Mouse (Mus musculus) kidney, adult 18-20 months (tissue): ENCODE data around the gene Mrps18c.

Experiments used
- DNase-seq: peaks from one replicate; pipeline ENCODE4 v3.0.0; 2021

The Mrps18c gene

DNA sequence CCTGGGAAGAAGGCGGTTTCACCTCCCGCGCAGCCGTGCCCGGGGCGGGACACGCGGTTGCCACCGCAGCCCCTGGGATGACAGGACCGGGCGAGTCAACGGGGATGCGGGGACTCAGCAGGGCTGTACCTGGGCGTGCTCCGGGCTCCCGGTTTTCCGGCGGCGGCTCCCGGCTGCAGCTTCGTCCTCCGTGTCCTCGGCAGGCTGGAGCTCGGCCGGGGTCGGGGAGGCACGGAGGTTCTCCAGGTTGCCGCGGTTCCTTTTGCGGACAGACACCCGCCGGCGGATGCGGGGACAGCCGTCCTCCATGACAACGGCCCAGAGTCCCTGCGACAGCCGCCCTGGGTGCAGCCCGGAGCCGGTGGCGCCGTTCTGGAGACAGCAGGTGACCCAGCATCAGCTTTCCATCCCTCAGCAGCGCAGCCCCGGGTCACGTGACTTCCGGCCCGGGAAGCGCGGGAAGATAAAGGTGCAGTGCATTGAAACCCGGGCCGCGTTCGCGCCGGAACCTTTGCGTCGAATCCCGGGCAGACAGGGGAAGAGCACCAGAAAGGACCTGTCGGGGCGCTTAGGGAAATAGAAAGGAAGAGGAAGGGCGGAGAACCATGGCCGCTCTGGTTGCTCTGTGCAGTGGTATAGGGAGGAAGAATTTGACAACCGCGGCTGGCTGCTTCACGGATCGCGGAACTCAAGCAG is at the start of gene Mrps18c, which contains the start of gene Helq:
TSS of gene Mrps18c (plus strand) at position 463 of the 696 bp plus-strand sequence.
TSS of gene Helq (minus strand) at position 434 of the 696 bp plus-strand sequence.
- DNase-seq: peak; percentile 91

DNA sequence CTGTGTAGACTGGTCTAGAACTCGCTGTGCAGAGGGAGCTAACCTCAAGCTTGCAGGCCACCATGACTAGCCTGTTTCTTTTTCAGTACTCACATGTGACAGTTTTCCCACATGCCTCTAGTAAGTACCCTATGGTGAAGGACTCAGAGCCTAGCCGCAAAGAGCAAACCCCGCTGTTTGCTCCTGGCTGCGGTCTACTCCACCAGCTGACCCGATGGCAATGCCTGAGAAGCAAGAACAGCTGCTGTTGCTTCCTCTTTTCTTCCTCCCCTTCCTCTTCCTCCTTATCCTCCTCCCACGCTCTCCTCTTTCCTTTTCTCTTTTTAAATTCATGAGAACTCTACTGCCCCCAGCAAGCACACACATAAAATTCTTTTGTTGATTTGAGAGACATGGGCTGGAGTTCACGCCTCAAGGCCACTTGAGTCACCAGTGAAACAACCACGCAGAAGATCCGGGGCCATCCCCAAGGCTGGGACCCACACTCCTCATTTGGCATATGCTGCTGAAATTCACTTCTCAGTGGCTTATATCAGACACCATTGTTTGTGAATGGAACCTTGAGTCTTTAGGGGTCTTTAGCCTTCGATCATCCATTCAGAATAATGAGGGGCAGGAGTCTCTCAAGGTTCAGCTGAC is 47.7 kb upstream of the Mrps18c start:
- DNase-seq: no peak

DNA sequence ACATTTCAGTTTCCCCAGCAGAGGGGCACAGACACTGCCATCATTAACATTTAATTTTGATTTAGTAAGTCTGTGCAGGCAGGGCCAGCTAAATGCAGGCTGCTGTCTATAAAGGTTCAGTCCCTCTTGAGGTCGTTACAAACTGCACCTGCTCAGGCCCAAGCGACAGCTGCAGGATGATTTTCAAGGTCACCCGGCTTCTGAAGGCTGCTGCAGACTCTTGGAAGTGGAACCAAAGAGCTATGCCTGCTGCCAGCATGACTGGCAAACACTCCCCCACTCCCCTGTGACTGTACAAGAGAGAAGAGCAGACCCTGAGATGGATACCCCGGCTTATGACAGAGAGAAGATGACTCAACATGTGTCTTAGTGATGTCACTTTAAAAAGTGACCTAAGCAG is 46.8 kb upstream of the Mrps18c start:
- DNase-seq: no peak

DNA sequence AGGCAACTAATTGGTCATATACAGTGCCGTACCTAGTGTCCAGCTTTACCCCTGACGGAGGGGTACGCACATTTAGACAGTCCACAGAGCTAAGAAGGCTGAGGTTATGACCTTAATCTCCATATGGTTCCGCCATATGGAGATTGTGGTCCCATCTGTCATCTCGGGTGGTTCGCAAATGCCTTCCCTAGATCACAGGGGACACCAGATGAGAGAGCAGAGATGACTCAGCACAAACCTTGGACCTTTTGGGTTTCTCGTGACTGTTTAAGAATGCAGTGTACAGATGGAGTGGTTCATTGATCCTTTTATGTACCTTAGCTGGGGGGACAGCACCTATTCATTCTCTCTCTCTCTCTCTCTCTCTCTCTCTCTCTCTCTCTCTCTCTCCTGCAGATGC is 45.0 kb upstream of the Mrps18c start:
- DNase-seq: no peak

DNA sequence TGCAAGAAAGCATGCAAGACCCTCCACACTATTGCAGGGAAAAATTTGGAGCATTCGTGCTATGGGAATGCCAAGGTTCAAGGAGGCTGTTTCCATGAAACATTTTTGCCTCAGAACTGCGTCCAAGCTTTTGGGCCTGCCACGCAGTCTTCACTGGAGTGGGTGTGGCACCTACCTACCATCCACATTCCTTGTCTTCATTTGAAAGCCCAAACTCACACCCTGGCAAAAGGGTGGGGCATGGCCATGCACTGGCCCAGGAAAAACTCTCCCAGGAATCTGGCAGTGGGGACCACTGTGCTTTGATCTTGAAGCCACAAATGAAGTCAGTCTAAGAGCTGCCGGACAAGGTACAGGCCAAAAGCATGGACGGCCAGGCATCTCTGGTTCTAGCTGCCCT is 40.3 kb upstream of the Mrps18c start:
- DNase-seq: no peak

DNA sequence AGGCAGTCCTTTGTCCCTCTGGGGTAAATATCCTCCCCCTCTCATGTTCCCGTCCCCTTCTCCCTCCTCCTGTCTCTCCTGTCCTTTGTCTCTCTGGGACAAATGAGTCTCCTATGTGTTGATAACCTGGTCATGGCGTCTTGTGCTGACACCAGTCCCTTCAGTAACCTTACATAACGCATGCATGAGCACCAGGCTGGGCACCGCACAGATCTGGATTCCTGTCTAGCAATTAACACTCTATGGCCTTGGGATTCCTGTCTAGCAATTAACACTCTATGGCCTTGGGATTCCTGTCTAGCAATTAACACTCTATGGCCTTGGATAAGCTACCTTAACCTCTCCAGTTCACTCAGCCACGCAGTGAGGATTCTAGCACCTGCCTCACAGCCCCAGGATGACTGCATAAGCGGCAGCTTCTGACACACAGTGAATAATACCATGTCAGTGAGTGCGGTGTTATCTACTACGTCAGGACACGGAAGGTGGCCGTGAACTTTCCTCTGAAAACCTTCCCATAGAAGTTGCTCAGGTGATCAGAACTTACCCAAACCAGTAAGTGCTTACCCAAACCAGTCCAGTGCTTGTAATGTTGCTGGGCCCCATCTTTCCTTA is 38.3 kb upstream of the Mrps18c start:
- no peak for DNase-seq

DNA sequence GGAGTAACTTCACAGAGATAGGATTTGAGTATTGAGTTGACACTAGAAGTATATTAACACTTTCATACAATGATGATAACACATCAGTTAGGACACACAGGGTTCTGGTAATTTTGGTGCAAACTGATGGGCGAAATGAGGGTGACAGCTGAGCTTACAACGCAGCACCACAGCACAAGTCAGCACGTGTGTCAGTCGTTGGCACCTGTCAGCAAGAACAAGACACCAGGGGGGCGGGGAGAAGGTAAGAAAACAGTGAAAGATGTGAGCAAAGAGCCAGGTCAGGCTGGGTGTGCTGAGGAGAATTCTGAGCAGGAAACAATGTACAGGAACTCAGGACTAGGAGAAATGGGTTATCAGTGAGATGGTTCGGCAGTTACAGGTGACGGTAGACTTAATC is 36.7 kb upstream of the Mrps18c start:
- DNase-seq: no peak

DNA sequence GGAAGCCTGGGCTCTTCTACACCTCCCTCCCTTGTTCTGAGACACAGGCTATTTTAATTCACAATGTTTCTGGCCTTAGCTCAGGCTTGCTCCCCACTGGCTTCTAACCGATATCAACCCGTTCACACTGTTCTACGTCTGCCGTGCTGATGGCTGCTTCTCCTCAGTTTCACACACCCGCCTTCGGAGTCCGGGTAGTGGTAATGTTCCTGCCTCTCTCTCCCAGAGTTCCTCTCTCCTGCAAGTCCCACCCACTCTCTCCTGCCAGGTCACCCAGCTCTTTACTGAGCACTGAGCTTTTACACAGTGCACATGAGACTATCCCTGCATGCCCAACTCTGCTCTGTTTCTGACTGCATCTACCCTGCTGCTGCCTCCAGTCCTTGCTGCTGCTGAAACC is 32.4 kb upstream of the Mrps18c start:
- DNase-seq: no peak

DNA sequence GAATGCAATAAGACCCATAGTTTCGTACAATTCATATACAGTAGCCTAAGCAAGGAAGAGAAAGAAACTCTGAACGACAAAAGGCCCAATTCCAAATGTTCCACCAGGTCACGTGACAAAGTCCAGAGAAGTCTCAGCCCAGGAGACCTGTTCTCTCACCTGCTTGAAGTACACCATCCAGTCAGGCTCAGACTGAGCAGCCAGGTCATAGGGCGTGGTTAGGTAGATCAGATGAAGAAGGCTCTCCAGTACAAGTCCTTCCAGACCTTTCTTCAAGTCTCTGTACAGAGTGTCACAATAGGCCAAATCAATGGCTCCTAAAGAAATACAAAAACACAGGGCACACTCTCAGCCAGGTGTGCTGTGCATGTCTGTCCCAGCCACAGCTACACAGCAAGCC is 26.9 kb upstream of the Mrps18c start:
- DNase-seq: no peak

DNA sequence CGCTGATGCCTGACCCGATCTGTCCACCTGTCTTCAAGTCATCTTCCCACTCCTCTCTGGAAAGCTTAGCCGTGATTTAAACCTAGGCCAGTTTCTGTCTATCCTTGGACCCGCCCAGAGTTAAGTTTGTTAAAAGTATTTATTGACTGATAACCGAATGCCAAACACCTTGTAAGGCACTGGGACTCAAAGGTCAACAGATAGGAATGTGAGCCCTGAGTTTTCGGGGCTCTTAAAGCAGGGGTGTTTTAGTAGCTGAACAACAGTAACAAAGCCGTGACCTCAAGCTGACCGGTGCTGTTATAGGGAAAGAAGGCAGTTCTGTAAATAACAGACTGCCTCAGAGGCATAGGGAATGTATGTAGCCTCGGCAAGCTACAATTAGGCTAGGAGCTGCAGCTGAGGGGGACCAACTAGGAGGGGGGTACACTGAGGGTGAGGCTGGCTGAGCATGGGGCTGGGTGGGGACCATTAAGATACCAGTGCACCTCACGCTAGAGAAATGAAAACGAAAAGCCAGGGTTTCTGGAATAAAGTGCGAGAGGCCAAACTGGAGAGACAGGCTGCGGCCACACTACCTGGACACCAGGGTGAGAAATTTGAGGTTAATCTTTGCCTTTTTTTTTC is 22.5 kb upstream of the Mrps18c start:
- no peak for DNase-seq

DNA sequence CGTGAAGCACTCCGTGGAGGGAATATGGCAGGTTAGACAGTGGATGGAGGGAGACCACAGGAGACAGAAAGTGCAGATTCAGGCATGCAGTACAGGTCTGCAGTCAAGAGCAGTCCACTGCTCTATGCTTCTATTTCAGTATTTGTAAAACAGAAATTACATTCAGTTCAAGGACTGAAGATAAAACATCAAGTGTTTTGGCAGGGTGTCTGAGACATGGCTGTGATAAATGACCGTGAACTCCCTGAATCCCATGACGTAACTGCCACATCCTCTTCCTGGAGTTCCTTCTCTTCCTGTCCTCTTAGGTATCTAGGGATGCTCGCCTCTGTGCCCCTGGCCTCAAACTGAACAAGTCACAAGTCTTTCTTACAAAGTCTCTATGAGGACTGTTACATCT is 21.5 kb upstream of the Mrps18c start:
- no peak for DNase-seq

DNA sequence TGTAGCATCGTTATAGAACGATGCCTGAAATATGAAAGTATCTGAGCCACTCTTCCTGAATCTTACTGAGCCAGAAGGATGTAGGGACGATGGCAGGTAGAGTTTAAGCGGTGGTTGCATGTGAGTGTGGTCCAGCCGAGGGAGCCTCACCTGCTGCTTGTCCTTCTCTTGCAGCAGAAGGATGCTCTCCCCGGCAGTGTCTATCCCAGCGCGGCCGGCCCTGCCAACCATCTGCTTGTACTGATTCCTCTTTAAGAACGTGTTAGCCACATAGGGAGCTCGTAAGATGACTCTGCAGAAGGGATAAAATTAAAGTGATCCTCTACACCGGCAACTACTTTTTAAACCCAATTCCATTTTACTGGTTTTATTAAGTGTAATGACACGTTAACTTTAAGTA is 19.4 kb upstream of the Mrps18c start:
- no peak for DNase-seq

DNA sequence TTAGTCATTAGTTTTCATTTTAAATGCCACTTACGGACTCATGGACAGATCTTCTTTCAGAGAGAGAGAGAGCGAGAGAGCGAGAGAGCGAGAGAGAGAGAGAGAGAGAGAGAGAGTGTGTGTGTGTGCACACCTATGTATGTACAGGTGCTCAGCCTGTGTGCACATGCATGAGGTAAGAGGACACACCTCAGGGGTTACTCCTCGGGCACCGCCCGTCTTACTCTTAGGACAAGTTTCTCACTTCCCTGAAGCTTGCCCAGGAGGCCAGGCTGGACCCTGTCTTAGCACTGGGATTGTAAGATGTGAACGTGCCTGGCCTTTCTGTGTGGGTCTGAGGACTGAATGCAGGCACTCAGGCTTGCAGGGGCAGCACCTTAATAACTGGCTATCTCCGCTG is 10.9 kb upstream of the Mrps18c start:
- DNase-seq: no peak

DNA sequence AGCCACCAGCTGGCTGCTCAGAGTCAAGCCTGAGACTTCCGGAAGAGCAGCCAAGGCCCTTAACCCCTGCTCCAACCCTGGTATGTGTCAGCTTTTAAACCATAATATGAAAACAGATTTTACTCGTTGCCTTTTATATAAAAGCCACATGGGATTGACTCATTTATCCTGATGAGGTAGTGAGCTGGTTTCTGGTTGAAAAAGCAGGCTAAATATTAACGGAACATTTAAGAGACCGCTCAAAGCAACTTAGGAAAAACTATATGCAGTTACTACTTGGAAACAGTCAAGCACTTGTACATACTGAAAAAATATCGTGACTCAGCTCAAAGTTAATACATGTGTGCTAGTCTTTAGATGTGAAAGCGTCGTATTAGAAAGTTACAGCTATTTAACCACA is 6.2 kb upstream of the Mrps18c start:
- no peak for DNase-seq

DNA sequence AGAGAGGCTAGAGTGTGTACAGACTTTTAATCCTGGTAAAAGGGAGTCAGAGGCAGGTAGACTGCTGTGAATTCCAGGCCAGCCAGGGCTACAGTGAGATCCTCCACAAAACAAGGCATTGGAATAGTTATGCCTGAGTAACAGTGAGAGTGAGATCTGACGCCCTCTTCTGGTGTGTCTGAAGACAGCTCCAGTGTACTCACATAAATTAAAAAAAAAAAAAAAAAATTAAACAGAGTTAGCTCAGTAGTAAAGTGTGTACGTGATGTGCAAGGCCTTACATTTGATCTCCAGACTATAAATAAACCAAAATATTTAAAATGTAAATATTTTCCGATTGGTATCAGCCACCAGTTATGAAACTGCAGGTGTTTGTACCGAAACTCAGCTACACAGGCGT is 4.3 kb upstream of the Mrps18c start:
- no peak for DNase-seq

DNA sequence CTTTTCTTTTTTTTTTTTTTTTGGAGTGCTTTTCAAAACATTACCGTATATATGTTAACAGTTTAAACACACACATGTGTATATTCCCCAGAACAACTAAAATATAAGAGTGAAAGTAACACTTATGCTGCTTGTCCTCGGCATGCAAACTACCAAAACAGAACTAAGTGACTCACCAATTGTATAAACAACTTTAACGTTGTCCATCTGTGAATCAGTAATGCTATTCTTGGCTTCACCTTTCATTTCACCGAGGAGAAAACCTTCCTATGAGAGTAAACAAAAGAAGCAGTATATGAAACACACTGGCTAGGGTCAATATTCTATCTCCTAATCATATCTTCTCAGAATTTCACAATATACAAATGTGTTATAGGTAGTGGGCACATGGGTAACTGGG is 19.9 kb downstream of the Mrps18c start:
- DNase-seq: no peak

DNA sequence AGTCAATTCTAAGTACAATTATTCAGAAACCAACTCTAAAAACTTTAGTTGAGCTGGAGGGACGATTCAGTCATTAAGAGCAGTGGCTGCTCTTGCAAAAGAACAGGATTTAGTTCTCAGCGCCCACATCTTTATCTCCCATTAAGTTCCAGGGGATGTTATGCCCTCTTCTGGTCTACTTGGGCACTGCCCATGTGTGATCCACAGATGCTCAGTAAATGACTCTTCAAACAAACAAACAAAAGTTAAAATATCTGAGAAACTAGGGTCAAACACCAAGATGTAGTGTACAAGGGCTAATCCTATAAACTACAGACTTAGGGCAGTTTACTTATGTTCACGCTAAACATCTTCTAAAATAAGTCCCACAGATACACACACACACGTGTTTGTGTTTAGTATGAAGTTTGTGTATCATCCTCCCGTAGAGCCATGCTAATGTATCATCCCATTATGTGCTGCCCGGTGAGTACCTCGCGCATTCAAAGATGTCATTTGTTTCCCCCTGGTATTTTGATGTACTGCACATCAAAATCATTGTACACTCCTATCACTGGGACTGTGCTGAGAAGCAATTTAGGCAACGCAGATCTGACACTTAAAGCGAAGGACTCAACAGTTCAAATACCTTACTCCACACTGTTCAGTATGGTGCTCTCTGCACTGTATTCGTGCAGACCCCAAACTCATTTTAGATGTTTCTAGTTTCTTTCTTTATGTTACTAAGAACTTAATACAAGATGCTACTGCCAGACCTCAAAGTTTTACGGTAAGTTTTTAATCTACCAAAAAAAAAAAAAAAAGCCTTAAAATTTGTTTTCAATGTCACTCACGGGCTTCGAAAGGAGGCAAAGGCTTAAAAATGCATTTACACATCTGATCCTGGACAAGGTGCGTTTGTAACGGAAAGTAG is 21.4 kb downstream of the Mrps18c start:
- no peak for DNase-seq

DNA sequence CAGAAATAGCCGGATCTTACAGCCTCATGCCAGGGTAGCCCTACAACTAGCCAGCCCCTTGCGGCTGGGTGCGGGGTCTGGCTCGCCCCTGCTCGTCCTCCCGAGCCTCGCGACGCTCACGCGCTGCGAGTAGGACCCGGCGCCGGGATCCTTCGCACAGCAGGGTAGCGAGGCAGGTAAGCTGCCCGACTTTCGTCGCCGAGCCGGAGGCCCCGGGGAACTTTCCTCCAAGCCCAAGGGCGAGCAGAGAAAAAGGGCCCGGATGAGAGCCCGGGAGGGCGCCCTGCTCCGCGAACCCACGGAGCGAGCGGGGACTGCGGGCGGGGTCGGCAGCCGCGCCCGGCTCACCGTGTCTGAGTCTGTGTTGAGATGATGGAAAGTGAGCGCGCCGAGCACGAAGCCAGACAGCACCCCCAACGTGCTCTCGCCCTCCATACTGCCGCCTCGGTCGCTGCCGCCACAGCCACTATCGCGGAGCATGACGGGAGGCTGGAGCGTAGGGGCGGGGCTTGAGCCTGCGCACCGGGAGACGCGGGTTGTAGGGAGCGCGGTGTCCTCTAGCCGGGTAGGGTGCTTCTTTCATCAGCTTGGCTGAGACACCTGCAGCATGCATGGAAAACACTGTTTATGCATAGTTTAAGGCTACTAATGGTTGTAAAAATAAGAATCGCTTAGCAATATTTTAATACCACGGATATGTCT is 22.2 kb downstream of the Mrps18c start, which contains the start of gene Abraxas1:
TSS of gene Abraxas1 (minus strand) at position 483 of the 702 bp plus-strand sequence.
- peak; percentile 90 for DNase-seq

DNA sequence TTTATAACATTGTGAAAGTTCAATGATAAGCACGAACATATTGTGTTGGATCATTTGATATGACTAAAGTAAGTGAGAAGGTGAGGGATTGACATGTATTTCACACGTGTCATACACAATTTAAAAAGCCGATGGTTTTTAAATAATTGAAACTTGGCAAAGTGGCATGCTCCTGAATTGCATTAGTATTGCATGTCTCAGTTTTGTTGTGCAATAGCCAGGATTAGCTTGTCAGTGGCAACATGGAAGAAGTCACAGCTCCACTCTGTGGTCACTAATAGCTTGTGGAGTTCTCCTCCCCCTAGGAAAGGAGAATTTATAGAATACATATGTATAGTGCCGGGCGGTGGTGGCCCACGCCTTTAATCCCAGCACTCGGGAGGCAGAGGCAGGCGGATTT is 22.9 kb downstream of the Mrps18c start:
- no peak for DNase-seq

DNA sequence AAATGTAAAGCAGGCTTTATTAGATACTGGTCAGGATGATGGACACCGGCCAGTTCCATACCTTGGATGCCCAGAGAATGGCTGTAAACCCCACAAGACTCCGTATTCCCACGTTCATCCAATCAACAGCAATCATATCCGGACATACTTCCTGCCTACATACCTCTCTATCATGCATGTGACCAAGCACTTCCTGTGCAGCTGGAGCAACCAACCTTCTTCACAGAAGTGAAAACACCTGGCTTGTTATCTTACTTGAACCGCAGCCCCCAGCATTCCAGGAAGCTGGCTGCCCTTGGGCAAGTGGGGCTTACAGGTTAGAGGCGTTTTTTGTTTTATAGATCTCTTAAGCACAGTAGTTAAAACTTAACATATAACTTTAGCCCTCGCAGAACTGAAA is 24.4 kb downstream of the Mrps18c start:
- DNase-seq: no peak

DNA sequence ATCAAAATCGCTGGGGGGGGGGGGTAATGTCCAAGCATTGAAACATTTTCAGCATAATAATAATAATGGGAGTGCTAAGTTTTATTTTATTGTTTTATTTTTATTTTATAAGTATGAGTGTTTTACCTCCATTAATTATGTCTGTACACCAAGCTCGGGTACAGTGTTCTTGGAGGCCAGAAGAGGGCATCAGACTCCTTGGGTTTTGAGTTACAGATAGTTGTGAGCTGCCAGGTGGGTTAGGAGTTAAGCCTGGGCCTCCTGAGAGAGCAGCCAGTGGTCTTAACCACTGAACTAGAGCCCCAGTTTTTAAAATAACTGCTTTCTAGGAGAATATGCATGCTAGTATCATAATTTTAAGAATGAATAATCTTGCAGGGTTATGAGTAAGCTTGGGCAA is 27.5 kb downstream of the Mrps18c start:
- DNase-seq: peak; percentile 3

DNA sequence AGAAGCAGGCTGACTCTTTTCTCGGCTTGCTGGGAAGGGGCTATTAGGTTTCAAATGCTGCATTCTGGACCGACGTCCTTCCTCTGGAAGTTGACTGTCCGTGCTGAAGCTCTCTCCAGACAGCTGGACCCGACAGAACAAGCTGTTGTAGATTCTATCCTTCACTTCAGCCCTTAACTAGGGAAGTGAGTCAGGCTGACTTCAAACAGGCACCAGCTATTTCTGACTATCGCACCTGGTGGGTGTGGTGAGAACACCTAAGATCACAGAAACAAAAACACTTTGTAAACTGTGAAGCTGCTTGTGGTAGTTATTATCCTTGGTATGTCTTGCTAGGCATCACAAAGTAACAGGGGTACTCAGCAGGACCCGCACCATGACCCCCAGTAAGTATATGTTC is 28.1 kb downstream of the Mrps18c start:
- no peak for DNase-seq
